Mouse (Mus musculus) bone marrow, adult 2 months (tissue): ENCODE results near the gene Gtpbp3.

Source experiments
- CTCF ChIP-seq: fragments of 200-500 bp; IDR thresholded peaks from 2 replicates; pipeline ENCODE4 v1.5.1; 2011; ENCODE audit warnings: low read length, control low read depth; ENCODE audit not compliant: control insufficient read depth, insufficient read depth
- POLR2A ChIP-seq: fragments of 200-500 bp; IDR thresholded peaks from 2 replicates; pipeline ENCODE4 v1.6.1; 2011; ENCODE audit warnings: low read depth, mild to moderate bottlenecking, control low read depth, low read length, borderline replicate concordance; ENCODE audit not compliant: control insufficient read depth

GRCm38 (mm10) chr8:71445096-71445495 lies 42.8 kb upstream of the Gtpbp3 start:
- TF ChIP-seq CTCF (no peak), POLR2A (no peak)
